Mouse (Mus musculus) heart, embryonic 12.5 days (tissue): ENCODE data around the gene Arhgef17. TPM values are rescaled to one million over a fixed set of nuclear protein-coding genes. Genes with fewer than 3 reads are reported as not detected.
A peak's percentile ranks its signal among the peaks of the same experiment; 100 is the strongest.

Experiments used
- ATAC-seq: fragments of 200-750 bp; cut with Nextera tagmentation; 2 replicates; pipeline ENCODE4 v1.8.0; 2017; ENCODE audit warnings: moderate TSS enrichment, moderate library complexity; ENCODE audit not compliant: insufficient number of reproducible peaks, low FRiP score
- H3K27ac ChIP-seq: fragments of 300-500 bp; sonication (generic); 2 replicates; pipeline ENCODE4 v1.5.1; 2016; ENCODE audit warnings: mild to moderate bottlenecking, moderate library complexity; ENCODE audit not compliant: poor library complexity, severe bottlenecking
- H3K27me3 ChIP-seq: fragments of 300-500 bp; sonication (generic); replicated peaks from 2 replicates; pipeline ENCODE4 v1.6.1; 2016; ENCODE audit warnings: mild to moderate bottlenecking, moderate library complexity
- H3K36me3 ChIP-seq: fragments of 300-500 bp; sonication (generic); 2 replicates; pipeline ENCODE4 v1.6.1; 2016; ENCODE audit warnings: mild to moderate bottlenecking, moderate library complexity
- H3K4me1 ChIP-seq: fragments of 300-500 bp; sonication (generic); replicated peaks from 2 replicates; pipeline ENCODE4 v1.6.1; 2016; ENCODE audit warnings: mild to moderate bottlenecking
- H3K4me2 ChIP-seq: fragments of 300-500 bp; sonication (generic); 2 replicates; pipeline ENCODE4 v1.6.1; 2016; ENCODE audit warnings: mild to moderate bottlenecking, moderate library complexity
- H3K4me3 ChIP-seq: fragments of 300-500 bp; sonication (generic); 2 replicates; pipeline ENCODE4 v1.5.1; 2016; ENCODE audit warnings: mild to moderate bottlenecking
- H3K9ac ChIP-seq: fragments of 300-500 bp; sonication (generic); 2 replicates; pipeline ENCODE4 v1.6.1; 2016; ENCODE audit warnings: mild to moderate bottlenecking, moderate library complexity
- H3K9me3 ChIP-seq: fragments of 300-500 bp; sonication (generic); replicated peaks from 2 replicates; pipeline ENCODE4 v1.6.1; 2016; ENCODE audit warnings: mild to moderate bottlenecking, moderate library complexity
- WGBS: fragments of 180-500 bp; shearing (Covaris S2); methylation state at CpG from one replicate; pipeline ENCODE4 v1.1.7; 2016; 5-methylcytosine and 5-hydroxymethylcytosine counted together
- polyA plus RNA-seq: library from polyadenylated mRNA; unstranded; fragments of >200 nt; fragmentation: Nextera tagmentation; extraction: Ambion mirVana; gene quantifications from 2 replicates; pipeline ENCODE4 v1.2.1, GENCODE M21; 2016

The Arhgef17 gene
- polyA plus RNA-seq, 1 experiment from 2014 or later: 8.7 TPM

- H3K9me3 ChIP-seq: no peaks in the 10 kb centered on the region
- no peak for ATAC-seq
- WGBS: 83% methylated on average over 13 of the region's 13 CpGs
- no peak overlapping the region for H3K27ac ChIP-seq
- H3K4me1 ChIP-seq: peaks cover 42% of the 10 kb centered on the region
- no peak overlapping the region for H3K9ac ChIP-seq
- peaks cover 71% of the 10 kb centered on the region for H3K36me3 ChIP-seq
- no peaks in the 10 kb centered on the region for H3K27me3 ChIP-seq
- no peak overlapping the region for H3K4me3 ChIP-seq
- H3K4me2 ChIP-seq: no peak overlapping the region
Measured at GRCm38 (mm10) chr7:100873197-100873596, 58.7 kb downstream of the Arhgef17 start.

- Histone ChIP-seq H3K9ac (no peak overlapping the region), H3K27ac (no peak overlapping the region), H3K27me3 (no peaks in the 10 kb centered on the region), H3K36me3 (peaks cover 58% of the 10 kb centered on the region), H3K4me1 (peaks cover 50% of the 10 kb centered on the region), H3K4me2 (no peak overlapping the region), H3K4me3 (no peak overlapping the region), H3K9me3 (no peaks in the 10 kb centered on the region)
- WGBS: 68% methylated on average over 5 of the region's 5 CpGs
- ATAC-seq: no peak
Measured at GRCm38 (mm10) chr7:100871892-100872291, 60.0 kb downstream of the Arhgef17 start.

- H3K27me3 ChIP-seq: no peaks in the 10 kb centered on the region
- no peak overlapping the region for H3K9ac ChIP-seq
- ATAC-seq: no peak
- H3K27ac ChIP-seq: no peak overlapping the region
- no peak overlapping the region for H3K4me3 ChIP-seq
- 84% methylated on average over 4 of the region's 4 CpGs for WGBS
- no peaks in the 10 kb centered on the region for H3K9me3 ChIP-seq
- H3K4me1 ChIP-seq: peaks cover 48% of the 10 kb centered on the region
- H3K4me2 ChIP-seq: no peak overlapping the region
- peaks cover 52% of the 10 kb centered on the region for H3K36me3 ChIP-seq
Measured at GRCm38 (mm10) chr7:100871355-100871754, 60.6 kb downstream of the Arhgef17 start.

DNA sequence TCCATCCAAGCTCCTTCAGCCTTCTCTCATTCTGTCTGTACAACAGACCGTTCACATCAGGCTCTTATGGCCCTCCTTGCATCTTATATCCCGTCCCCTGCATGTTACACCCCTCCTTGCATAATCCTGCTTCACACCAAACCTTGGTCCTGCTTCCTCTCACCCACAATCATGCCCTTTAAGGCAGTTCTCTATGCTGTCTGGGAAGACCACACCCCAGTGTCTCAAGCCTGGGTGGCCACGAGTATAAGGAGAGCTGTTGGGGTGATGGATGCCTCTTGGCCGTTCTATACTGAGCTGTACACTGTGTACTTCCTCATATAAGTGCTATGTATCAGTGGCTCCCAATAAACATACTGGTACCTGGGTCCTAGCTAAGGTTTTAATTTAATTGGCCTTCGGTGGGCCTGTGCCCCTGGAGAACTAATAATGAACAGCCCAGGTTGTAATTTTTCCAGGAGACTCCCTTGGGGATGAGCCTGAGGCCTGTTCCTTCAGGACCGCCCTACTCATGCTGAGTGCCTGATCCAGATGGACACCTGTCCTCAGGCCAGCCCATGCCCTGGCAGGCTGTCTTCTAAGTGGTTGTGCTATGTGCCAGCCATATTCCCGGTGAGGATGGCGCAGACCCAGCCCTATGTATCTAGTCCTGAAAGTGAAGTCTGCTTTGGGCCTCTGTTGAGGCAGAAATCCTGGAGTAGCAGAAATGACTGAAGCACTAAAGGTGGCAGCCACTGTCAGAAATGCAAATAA, 61.9 kb downstream of the Arhgef17 start:
- Histone ChIP-seq H3K27ac (no peak overlapping the region), H3K27me3 (no peaks in the 10 kb centered on the region), H3K4me2 (no peak overlapping the region), H3K9me3 (no peaks in the 10 kb centered on the region), H3K36me3 (peaks cover 41% of the 10 kb centered on the region), H3K4me3 (no peak overlapping the region), H3K9ac (no peak overlapping the region), H3K4me1 (peaks cover 44% of the 10 kb centered on the region)
- WGBS: 82% methylated on average over 8 of the region's 8 CpGs
- no peak for ATAC-seq

DNA sequence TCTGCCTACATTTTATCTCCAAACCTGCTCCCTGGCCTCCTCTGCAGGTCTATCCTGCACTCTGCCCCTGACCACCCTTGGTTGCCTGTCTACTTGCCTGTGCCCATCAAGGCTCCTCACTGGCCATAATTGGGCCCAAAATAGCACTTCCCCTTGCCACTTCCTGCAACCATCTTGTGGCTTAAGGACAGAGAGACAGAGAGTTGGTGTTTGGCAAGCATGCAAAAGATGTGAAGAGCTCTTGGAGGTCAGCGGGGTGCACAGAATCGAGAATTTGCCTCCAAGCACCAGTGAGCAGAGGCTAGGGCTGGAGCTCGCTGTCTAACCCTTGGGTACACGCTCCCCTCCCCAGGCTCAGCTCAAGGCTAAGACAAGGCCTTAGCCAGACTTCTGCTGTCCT, 63.4 kb downstream of the Arhgef17 start:
- H3K9me3 ChIP-seq: no peaks in the 10 kb centered on the region
- peaks cover 44% of the 10 kb centered on the region for H3K4me1 ChIP-seq
- 60% methylated on average over 4 of the region's 4 CpGs for WGBS
- no peak overlapping the region for H3K4me3 ChIP-seq
- no peak overlapping the region for H3K9ac ChIP-seq
- H3K27ac ChIP-seq: 0 out of 2 replicates have a peak overlapping the region, but pooled peaks have one; percentile 7
- ATAC-seq: no peak
- H3K36me3 ChIP-seq: peaks cover 26% of the 10 kb centered on the region
- H3K27me3 ChIP-seq: no peaks in the 10 kb centered on the region
- H3K4me2 ChIP-seq: no peak overlapping the region

- WGBS: 55% methylated on average over 2 of the region's 2 CpGs
- Histone ChIP-seq H3K4me2 (no peak overlapping the region), H3K4me3 (no peak overlapping the region), H3K36me3 (peaks cover 16% of the 10 kb centered on the region), H3K9me3 (no peaks in the 10 kb centered on the region), H3K4me1 (peaks cover 40% of the 10 kb centered on the region), H3K27ac (no peak overlapping the region), H3K9ac (no peak overlapping the region), H3K27me3 (no peaks in the 10 kb centered on the region)
- ATAC-seq: no peak
Measured at GRCm38 (mm10) chr7:100867561-100867960, 64.3 kb downstream of the Arhgef17 start.

DNA sequence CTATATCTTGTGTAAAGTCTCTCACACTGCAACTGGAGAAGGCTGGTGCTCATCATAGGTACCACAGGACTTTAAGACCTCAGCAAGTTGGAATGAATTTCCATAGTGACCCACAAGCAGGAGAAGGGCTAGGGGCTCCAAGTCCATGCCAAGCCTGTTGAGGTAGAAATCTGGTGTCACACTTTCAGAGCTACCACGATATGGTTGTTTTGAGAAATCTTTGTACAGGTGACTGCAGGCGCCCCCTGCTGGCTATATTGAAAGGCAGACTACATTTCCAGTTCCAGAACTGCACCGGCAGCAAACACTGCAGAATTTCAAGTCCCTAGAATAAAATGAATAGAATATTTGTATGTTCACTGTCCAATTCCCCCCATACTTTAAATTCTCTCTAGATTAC, 65.2 kb downstream of the Arhgef17 start:
- no peaks in the 10 kb centered on the region for H3K27me3 ChIP-seq
- H3K36me3 ChIP-seq: 0 out of 2 replicates have a peak, but pooled peaks cover 8% of the 10 kb centered on the region
- no peak overlapping the region for H3K9ac ChIP-seq
- WGBS: 13% methylated on average over 3 of the region's 3 CpGs
- H3K9me3 ChIP-seq: no peaks in the 10 kb centered on the region
- no peak for ATAC-seq
- no peak overlapping the region for H3K27ac ChIP-seq
- no peak overlapping the region for H3K4me2 ChIP-seq
- no peak overlapping the region for H3K4me3 ChIP-seq
- peaks cover 44% of the 10 kb centered on the region for H3K4me1 ChIP-seq

GRCm38 (mm10) chr7:100862828-100863638, 68.9 kb downstream of the Arhgef17 start, which contains the start of gene Relt:
Relt (minus strand) TSS chr7:100863446.
- no peaks in the 10 kb centered on the region for H3K9me3 ChIP-seq
- H3K4me3 ChIP-seq: peak within 1 kb of the TSS; percentile 60
- H3K27me3 ChIP-seq: no peaks in the 10 kb centered on the region
- peak within 1 kb of the TSS; percentile 56; the same call in 1 of the 2 replicates for H3K27ac ChIP-seq
- H3K4me2 ChIP-seq: peak within 1 kb of the TSS; percentile 97
- no peaks in the 10 kb centered on the region for H3K36me3 ChIP-seq
- ATAC-seq: peak; percentile 90
- peaks cover 48% of the 10 kb centered on the region for H3K4me1 ChIP-seq
- H3K9ac ChIP-seq: peak within 1 kb of the TSS; percentile 75
- WGBS: under 1% methylated on average over 91 of the region's 91 CpGs

GRCm38 (mm10) chr7:100862353-100862752, 69.6 kb downstream of the Arhgef17 start:
- no peak for ATAC-seq
- peak overlapping the region; percentile 60 for H3K4me3 ChIP-seq
- H3K36me3 ChIP-seq: no peaks in the 10 kb centered on the region
- H3K27ac ChIP-seq: no peak overlapping the region
- H3K9ac ChIP-seq: peak overlapping the region; percentile 75
- no peaks in the 10 kb centered on the region for H3K9me3 ChIP-seq
- no peaks in the 10 kb centered on the region for H3K27me3 ChIP-seq
- peaks cover 41% of the 10 kb centered on the region for H3K4me1 ChIP-seq
- 6% methylated on average over 4 of the region's 4 CpGs for WGBS
- H3K4me2 ChIP-seq: peak overlapping the region; percentile 97

GRCm38 (mm10) chr7:100861209-100861608, 70.7 kb downstream of the Arhgef17 start:
- H3K27ac ChIP-seq: no peak overlapping the region
- no peak overlapping the region for H3K4me2 ChIP-seq
- ATAC-seq: no peak
- no peaks in the 10 kb centered on the region for H3K9me3 ChIP-seq
- H3K9ac ChIP-seq: no peak overlapping the region
- no peaks in the 10 kb centered on the region for H3K36me3 ChIP-seq
- peaks cover 42% of the 10 kb centered on the region for H3K4me1 ChIP-seq
- WGBS: 85% methylated on average over 5 of the region's 5 CpGs
- H3K27me3 ChIP-seq: no peaks in the 10 kb centered on the region
- no peak overlapping the region for H3K4me3 ChIP-seq

GRCm38 (mm10) chr7:100860450-100860849, 71.5 kb downstream of the Arhgef17 start:
- Histone ChIP-seq H3K27ac (no peak overlapping the region), H3K4me2 (no peak overlapping the region), H3K4me1 (peaks cover 50% of the 10 kb centered on the region), H3K4me3 (no peak overlapping the region), H3K9ac (no peak overlapping the region), H3K9me3 (no peaks in the 10 kb centered on the region), H3K36me3 (no peaks in the 10 kb centered on the region), H3K27me3 (no peaks in the 10 kb centered on the region)
- no peak for ATAC-seq
- 69% methylated on average over 3 of the region's 3 CpGs for WGBS
